Mouse (Mus musculus) hindbrain, embryonic 11.5 days (tissue): ENCODE measurements around the gene Aadacl2. TPM values are rescaled to one million over a fixed set of nuclear protein-coding genes. Genes with fewer than 3 reads are reported as not detected.

Experiments used
- ATAC-seq: fragments of 200-750 bp; cut with Nextera tagmentation; 2 replicates; pipeline ENCODE4 v1.8.0; 2017; ENCODE audit warnings: mild to moderate bottlenecking, moderate TSS enrichment, moderate library complexity; ENCODE audit not compliant: low FRiP score
- DNase-seq: peaks from one replicate; pipeline ENCODE4 v3.0.0-alpha.2; 2015; ENCODE audit warnings: low spot score
- H3K27ac ChIP-seq: fragments of 300-500 bp; sonication (generic); 2 replicates; pipeline ENCODE4 v1.5.1; 2014; ENCODE audit warnings: mild to moderate bottlenecking, low read depth, low read length
- H3K27me3 ChIP-seq: fragments of 300-500 bp; sonication (generic); 2 replicates; pipeline ENCODE4 v1.6.1; 2014; ENCODE audit warnings: mild to moderate bottlenecking, low read length, moderate library complexity, mixed read lengths; ENCODE audit not compliant: control insufficient read depth, insufficient read depth
- H3K36me3 ChIP-seq: fragments of 300-500 bp; sonication (generic); 2 replicates; pipeline ENCODE4 v1.6.1; 2014; ENCODE audit warnings: mild to moderate bottlenecking, low read length, moderate library complexity, mixed read lengths; ENCODE audit not compliant: control insufficient read depth, insufficient read depth
- H3K4me1 ChIP-seq: fragments of 300-500 bp; sonication (generic); replicated peaks from 2 replicates; pipeline ENCODE4 v1.6.1; 2014; ENCODE audit warnings: low read length, mixed read lengths; ENCODE audit not compliant: control insufficient read depth, insufficient read depth
- H3K4me2 ChIP-seq: fragments of 300-500 bp; sonication (generic); replicated peaks from 2 replicates; pipeline ENCODE4 v1.6.1; 2014; ENCODE audit warnings: mild to moderate bottlenecking, low read depth, low read length
- H3K4me3 ChIP-seq: fragments of 300-500 bp; sonication (generic); 2 replicates; pipeline ENCODE4 v1.5.1; 2014; ENCODE audit warnings: low read depth, low read length
- H3K9ac ChIP-seq: fragments of 300-500 bp; sonication (generic); 2 replicates; pipeline ENCODE4 v1.6.1; 2014; ENCODE audit warnings: low read depth, low read length
- H3K9me3 ChIP-seq: fragments of 300-500 bp; sonication (generic); 2 replicates; pipeline ENCODE4 v1.6.1; 2016; ENCODE audit warnings: low read length; ENCODE audit not compliant: control insufficient read depth
- WGBS: fragments of 180-500 bp; shearing (Covaris S2); extraction: QIAGEN DNeasy Blood & Tissue Kit; methylation state at CpG from one replicate; pipeline ENCODE4 v1.1.7; 2014; 5-methylcytosine and 5-hydroxymethylcytosine counted together
- polyA plus RNA-seq: library from polyadenylated mRNA; unstranded; fragments of >200 nt; fragmentation: Nextera tagmentation; extraction: Ambion mirVana; gene quantifications from 2 replicates; pipeline ENCODE4 v1.2.1, GENCODE M21; 2014

Gene Aadacl2
- polyA plus RNA-seq, 1 experiment from 2014 or later, result not detected

GRCm38 (mm10) chr3:60056451-60056850 is 49.9 kb downstream of the Aadacl2 start:
- no peak for ATAC-seq
- Histone ChIP-seq H3K4me1 (no peaks in the 10 kb centered on the region), H3K4me3 (no peak overlapping the region), H3K27me3 (no peaks in the 10 kb centered on the region), H3K36me3 (no peaks in the 10 kb centered on the region), H3K9me3 (no peaks in the 10 kb centered on the region), H3K27ac (no peak overlapping the region), H3K4me2 (no peak overlapping the region), H3K9ac (no peak overlapping the region)
- peak; percentile 25 for DNase-seq
- 33% methylated on average over 3 of the region's 3 CpGs for WGBS

DNA sequence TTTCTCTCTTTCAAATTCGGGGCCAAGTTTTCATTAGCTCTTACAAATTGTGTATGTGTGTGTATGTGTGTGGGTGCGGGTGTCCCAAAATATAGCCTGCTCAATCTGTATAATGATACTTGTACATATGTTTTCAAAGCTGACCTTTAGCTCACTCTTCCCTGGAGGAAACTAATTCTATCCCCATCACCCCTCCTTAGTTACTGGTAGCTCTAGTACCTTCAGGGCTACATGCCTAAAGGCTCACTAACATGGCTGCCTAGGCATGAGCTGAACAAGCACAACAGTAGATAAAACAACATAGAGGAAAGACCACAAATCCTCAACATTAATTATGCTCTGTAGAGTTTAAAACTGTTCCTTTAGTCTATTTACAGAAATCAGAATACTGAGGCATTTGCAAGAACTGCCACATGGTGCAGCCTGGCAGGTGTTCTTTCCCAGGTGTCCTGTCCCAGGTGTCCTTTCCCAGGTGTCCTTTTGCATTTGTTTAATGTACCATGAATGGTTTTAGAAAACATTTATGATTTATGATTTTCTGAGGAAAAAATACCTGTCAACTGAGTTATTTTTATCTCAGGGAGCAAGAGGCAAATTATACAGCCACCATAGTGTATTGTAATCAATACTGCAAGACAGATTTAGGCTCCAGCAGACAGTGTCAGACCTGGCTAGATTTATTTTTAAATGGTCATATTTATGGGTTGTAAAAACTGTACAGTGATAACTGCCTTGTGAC is 50.7 kb downstream of the Aadacl2 start:
- Histone ChIP-seq H3K4me3 (no peak overlapping the region), H3K36me3 (no peaks in the 10 kb centered on the region), H3K9ac (no peak overlapping the region), H3K4me1 (no peaks in the 10 kb centered on the region), H3K27me3 (no peaks in the 10 kb centered on the region), H3K9me3 (no peaks in the 10 kb centered on the region), H3K4me2 (no peak overlapping the region), H3K27ac (no peak overlapping the region)
- no peak for DNase-seq
- 82% methylated on average over 2 of the region's 2 CpGs for WGBS
- ATAC-seq, result no peak

DNA sequence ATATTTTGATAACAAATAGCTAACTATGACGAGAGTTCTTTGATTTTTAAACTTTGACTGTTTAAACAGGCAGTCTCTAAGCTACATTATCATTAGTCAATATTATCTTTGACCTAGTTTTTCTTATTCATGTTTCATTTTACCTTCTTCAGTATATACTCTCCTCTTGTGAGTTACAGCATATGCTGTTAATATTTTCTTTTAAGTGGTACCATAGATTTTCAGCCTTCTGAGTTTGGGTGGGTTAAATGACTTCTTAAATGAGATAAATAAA is 51.2 kb downstream of the Aadacl2 start:
- Histone ChIP-seq H3K4me1 (no peaks in the 10 kb centered on the region), H3K9me3 (no peaks in the 10 kb centered on the region), H3K27me3 (no peaks in the 10 kb centered on the region), H3K4me2 (no peak overlapping the region), H3K4me3 (no peak overlapping the region), H3K36me3 (no peaks in the 10 kb centered on the region), H3K9ac (no peak overlapping the region), H3K27ac (no peak overlapping the region)
- no peak for DNase-seq
- ATAC-seq, result no peak
- WGBS, result 76% methylated on average over 1 of the region's 1 CpGs

Other genes starting within 250 kb of the Aadacl2 start
- not detected in 2 replicates for gene Gm8298, start 145.7 kb upstream of the Aadacl2 start, polyA plus RNA-seq
- not detected in 2 replicates for gene C130079G13Rik, start 81.5 kb upstream of the Aadacl2 start, polyA plus RNA-seq
- not detected in 2 replicates for gene Aadac, start 19.0 kb downstream of the Aadacl2 start, polyA plus RNA-seq
- gene Sucnr1, start 75.1 kb downstream of the Aadacl2 start, polyA plus RNA-seq, result 0.18 and 0.36 TPM in 2 replicates